Mouse (Mus musculus): ENCODE results near the gene Slc12a1. TPM values are rescaled to one million over a fixed set of nuclear protein-coding genes. Genes with fewer than 3 reads are reported as not detected.

The Slc12a1 gene
- total and polyA plus RNA-seq, 3 experiments, result under 0.01 TPM; not detected in 2

DNA sequence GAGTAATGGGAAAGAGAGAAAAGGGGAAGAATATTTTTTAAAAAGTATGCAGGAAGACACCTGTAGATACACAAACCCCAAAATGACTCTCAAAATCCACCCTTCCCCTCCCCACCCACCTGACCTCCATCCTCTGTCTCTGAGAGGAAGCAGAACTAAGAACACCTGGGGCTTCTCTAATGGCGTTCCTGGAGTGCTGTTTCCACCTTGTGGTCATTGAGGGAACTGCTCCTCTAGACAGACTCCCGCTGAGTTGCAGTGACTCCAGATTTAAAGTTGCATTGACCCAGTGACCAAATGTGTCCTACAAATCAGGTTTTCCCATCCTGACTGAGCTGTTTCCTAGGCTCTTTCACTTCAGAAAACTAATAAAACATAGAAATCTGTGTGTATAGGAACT, 36.9 kb downstream of the Slc12a1 start:
- TF ChIP-seq CTCF (IDR thresholded peaks at IDR 0.05; ENCODE audit: low read depth, low read length) (peak; percentile 92), POLR2AphosphoS5 (IDR thresholded peaks at IDR 0.05; ENCODE audit: insufficient replicate concordance, low read depth, low read length) (no peak)
- Histone ChIP-seq H3K36me3 (replicated peaks) (no peaks in the 10 kb centered on the region), H3K27me3 (ENCODE audit: insufficient read depth, low read length) (no peaks in the 10 kb centered on the region; the same call in 1 of the 2 replicates), H3K4me3 (ENCODE audit: low read depth, low read length) (no peak overlapping the region), H3K9me3 (replicated peaks) (peaks cover 5% of the 10 kb centered on the region), H3K4me1 (ENCODE audit: insufficient read depth, low read depth, low read length) (no peaks in the 10 kb centered on the region; the same call in 1 of the 2 replicates)
- DNase-seq (ENCODE audit: low spot score), result peak; percentile 13
- peak; percentile 77 for ATAC-seq (ENCODE audit: extremely low read depth, insufficient number of reproducible peaks, low FRiP score, poor library complexity, severe bottlenecking)

- Histone ChIP-seq H3K36me3 (replicated peaks) (no peaks in the 10 kb centered on the region), H3K4me3 (ENCODE audit: low read depth, low read length) (no peak overlapping the region; the same call in 1 of the 2 replicates), H3K9me3 (replicated peaks) (peaks cover 5% of the 10 kb centered on the region), H3K4me1 (ENCODE audit: insufficient read depth, low read depth, low read length) (no peaks in the 10 kb centered on the region; the same call in 1 of the 2 replicates), H3K27me3 (ENCODE audit: insufficient read depth, low read length) (no peaks in the 10 kb centered on the region; the same call in 1 of the 2 replicates)
- no peak for ATAC-seq (ENCODE audit: extremely low read depth, insufficient number of reproducible peaks, low FRiP score, poor library complexity, severe bottlenecking)
- TF ChIP-seq GATA2 (IDR thresholded peaks at IDR 0.05; ENCODE audit: borderline replicate concordance, low read depth, low read length) (no peak), TAL1 (conservative IDR thresholded peaks at IDR 0.05; ENCODE audit: low read depth, low read length) (no peak), POLR2AphosphoS5 (IDR thresholded peaks at IDR 0.05; ENCODE audit: insufficient replicate concordance, low read depth, low read length) (peak; percentile 86; the same call in 1 of the 2 replicates), GATA1 (IDR thresholded peaks at IDR 0.05; ENCODE audit: borderline replicate concordance, low read length) (no peak), CTCF (IDR thresholded peaks at IDR 0.05; ENCODE audit: low read depth, low read length) (no peak)
- DNase-seq (ENCODE audit: low spot score), result no peak
Measured at GRCm38 (mm10) chr2:125192905-125193304, 40.6 kb downstream of the Slc12a1 start.

GRCm38 (mm10) chr2:125196771-125197170, 44.5 kb downstream of the Slc12a1 start:
- no peaks in the 10 kb centered on the region for H3K36me3 ChIP-seq (replicated peaks)
- TF ChIP-seq POLR2AphosphoS5 (IDR thresholded peaks at IDR 0.05; ENCODE audit: insufficient replicate concordance, low read depth, low read length), result no peak
- no peak for TF ChIP-seq GATA2 (IDR thresholded peaks at IDR 0.05; ENCODE audit: borderline replicate concordance, low read depth, low read length)
- TF ChIP-seq TAL1 (conservative IDR thresholded peaks at IDR 0.05; ENCODE audit: low read depth, low read length), result no peak
- no peak for TF ChIP-seq CTCF (IDR thresholded peaks at IDR 0.05; ENCODE audit: low read depth, low read length)
- TF ChIP-seq GATA1 (IDR thresholded peaks at IDR 0.05; ENCODE audit: borderline replicate concordance, low read length), result no peak
- H3K9me3 ChIP-seq (replicated peaks), result peaks cover 5% of the 10 kb centered on the region
- ATAC-seq (ENCODE audit: extremely low read depth, insufficient number of reproducible peaks, low FRiP score, poor library complexity, severe bottlenecking), result no peak
- no peak overlapping the region for H3K4me3 ChIP-seq (ENCODE audit: low read depth, low read length)
- DNase-seq (ENCODE audit: low spot score), result no peak
- H3K4me1 ChIP-seq (ENCODE audit: insufficient read depth, low read depth, low read length), result no peaks in the 10 kb centered on the region; the same call in 1 of the 2 replicates
- no peaks in the 10 kb centered on the region; the same call in 1 of the 2 replicates for H3K27me3 ChIP-seq (ENCODE audit: insufficient read depth, low read length)

DNA sequence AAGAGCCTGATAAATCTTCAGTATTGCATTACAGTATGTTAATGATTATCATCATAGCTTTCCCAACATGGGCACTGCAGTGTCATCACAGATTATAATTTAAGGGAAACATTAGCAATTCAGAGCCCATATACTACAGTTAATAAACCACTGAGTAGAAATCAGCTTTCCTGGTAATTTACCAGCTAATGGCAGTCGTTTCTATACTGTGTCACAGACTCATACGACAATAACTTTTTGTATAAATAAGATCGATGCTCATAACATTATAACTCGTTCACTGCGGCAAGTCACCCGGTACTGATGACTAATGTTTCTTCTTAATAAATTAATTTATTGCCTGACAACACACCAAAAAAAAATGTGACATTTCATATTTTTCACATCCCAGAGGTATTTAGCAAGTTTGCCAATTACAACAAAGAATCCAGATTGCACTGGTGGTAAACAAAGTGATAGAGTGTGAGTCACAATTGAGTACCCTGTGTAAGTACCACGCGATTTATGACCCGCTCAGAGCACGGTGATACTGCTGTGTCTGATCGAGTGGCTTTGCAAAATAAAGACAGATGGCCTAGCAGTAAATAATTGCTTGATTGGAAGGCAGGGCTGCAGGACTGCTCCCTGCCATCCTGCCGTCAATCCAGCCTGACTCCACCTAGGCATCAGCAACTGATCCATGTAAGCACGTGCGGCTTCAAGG, 56.7 kb downstream of the Slc12a1 start:
- TF ChIP-seq GATA1 (IDR thresholded peaks at IDR 0.05; ENCODE audit: borderline replicate concordance, low read length), result no peak
- TF ChIP-seq TAL1 (conservative IDR thresholded peaks at IDR 0.05; ENCODE audit: low read depth, low read length), result no peak
- no peak for TF ChIP-seq CTCF (IDR thresholded peaks at IDR 0.05; ENCODE audit: low read depth, low read length)
- TF ChIP-seq POLR2AphosphoS5 (IDR thresholded peaks at IDR 0.05; ENCODE audit: insufficient replicate concordance, low read depth, low read length), result no peak
- TF ChIP-seq GATA2 (IDR thresholded peaks at IDR 0.05; ENCODE audit: borderline replicate concordance, low read depth, low read length), result no peak
- H3K9me3 ChIP-seq (replicated peaks), result no peaks in the 10 kb centered on the region
- no peaks in the 10 kb centered on the region for H3K27me3 ChIP-seq (ENCODE audit: insufficient read depth, low read length)
- H3K36me3 ChIP-seq (replicated peaks), result no peaks in the 10 kb centered on the region
- ATAC-seq (ENCODE audit: extremely low read depth, insufficient number of reproducible peaks, low FRiP score, poor library complexity, severe bottlenecking) (no peak), DNase-seq (ENCODE audit: low spot score) (no peak)
- no peaks in the 10 kb centered on the region for H3K4me1 ChIP-seq (ENCODE audit: insufficient read depth, low read depth, low read length)
- no peak overlapping the region for H3K4me3 ChIP-seq (ENCODE audit: low read depth, low read length)

DNA sequence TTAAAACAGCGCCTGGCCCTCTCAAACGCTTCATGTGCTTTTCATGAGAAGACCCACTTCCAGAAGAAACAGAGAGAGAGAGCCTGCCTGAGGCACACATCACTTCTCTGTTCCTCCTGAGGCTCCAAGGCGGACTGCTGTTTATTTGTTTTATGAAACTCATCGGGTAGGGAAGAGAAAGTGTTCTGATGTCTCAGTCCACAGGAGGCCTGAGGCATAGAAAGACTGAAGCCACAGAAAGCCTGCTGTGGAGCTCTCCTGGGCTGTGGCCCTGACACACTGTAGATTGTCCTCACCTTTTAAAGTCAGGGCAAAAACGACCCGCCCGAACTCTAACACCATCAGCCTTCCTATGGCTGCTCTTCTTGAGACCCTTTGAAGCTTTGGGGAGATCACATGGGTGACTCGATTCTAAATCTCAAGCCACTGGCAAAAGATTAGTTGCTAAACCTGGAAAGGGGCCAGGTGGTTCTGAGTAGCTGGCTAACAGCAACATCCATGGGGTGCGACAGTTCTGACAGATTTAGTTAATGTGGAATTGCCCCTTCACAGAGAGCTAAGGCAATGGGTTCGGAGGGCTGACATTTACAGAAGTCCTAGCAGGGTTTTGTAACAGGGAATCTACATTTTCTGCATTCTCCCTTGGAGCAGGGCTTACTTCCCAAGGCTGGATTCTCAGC, 59.7 kb downstream of the Slc12a1 start:
- DNase-seq (ENCODE audit: low spot score) (no peak), ATAC-seq (ENCODE audit: extremely low read depth, insufficient number of reproducible peaks, low FRiP score, poor library complexity, severe bottlenecking) (no peak)
- no peaks in the 10 kb centered on the region for H3K9me3 ChIP-seq (replicated peaks)
- no peak overlapping the region for H3K4me3 ChIP-seq (ENCODE audit: low read depth, low read length)
- H3K27me3 ChIP-seq (ENCODE audit: insufficient read depth, low read length), result no peaks in the 10 kb centered on the region
- TF ChIP-seq CTCF (IDR thresholded peaks at IDR 0.05; ENCODE audit: low read depth, low read length) (no peak), TAL1 (conservative IDR thresholded peaks at IDR 0.05; ENCODE audit: low read depth, low read length) (no peak), GATA1 (IDR thresholded peaks at IDR 0.05; ENCODE audit: borderline replicate concordance, low read length) (no peak)
- no peaks in the 10 kb centered on the region for H3K36me3 ChIP-seq (replicated peaks)
- no peaks in the 10 kb centered on the region for H3K4me1 ChIP-seq (ENCODE audit: insufficient read depth, low read depth, low read length)

DNA sequence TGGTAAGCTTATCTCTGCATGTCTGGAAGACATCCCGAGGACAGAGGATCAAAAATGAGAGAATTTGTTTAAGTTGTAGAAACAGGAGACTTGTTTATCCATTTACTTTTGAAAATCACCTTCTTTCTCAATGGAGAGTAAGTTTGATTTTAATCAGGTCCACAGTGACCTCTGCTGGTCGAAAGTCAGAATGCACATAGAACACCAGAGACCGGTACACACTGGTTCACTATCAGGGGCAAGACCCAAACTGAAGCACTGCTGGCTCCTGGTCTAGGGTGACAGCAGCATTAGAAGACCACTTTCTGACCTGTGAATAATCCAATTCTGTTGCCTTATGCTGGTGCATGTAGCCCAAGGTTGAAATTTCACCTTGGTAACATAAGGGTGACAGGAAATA, 62.3 kb downstream of the Slc12a1 start:
- TF ChIP-seq GATA1 (IDR thresholded peaks at IDR 0.05; ENCODE audit: borderline replicate concordance, low read length) (no peak), POLR2AphosphoS5 (IDR thresholded peaks at IDR 0.05; ENCODE audit: insufficient replicate concordance, low read depth, low read length) (no peak), CTCF (IDR thresholded peaks at IDR 0.05; ENCODE audit: low read depth, low read length) (peak; percentile 58), GATA2 (IDR thresholded peaks at IDR 0.05; ENCODE audit: borderline replicate concordance, low read depth, low read length) (no peak), TAL1 (conservative IDR thresholded peaks at IDR 0.05; ENCODE audit: low read depth, low read length) (no peak)
- no peaks in the 10 kb centered on the region for H3K36me3 ChIP-seq (replicated peaks)
- peak; percentile 60 for ATAC-seq (ENCODE audit: extremely low read depth, insufficient number of reproducible peaks, low FRiP score, poor library complexity, severe bottlenecking)

More for the DNA sequence above, 62.3 kb downstream of the Slc12a1 start:
- Histone ChIP-seq H3K4me1 (ENCODE audit: insufficient read depth, low read depth, low read length) (no peaks in the 10 kb centered on the region), H3K4me3 (ENCODE audit: low read depth, low read length) (no peak overlapping the region), H3K9me3 (replicated peaks) (no peaks in the 10 kb centered on the region), H3K27me3 (ENCODE audit: insufficient read depth, low read length) (no peaks in the 10 kb centered on the region)
- peak; percentile 22 for DNase-seq (ENCODE audit: low spot score)

Data from G1E (cell line).